Mouse (Mus musculus) kidney, adult 2 months (tissue): ENCODE data around the gene Gm10837.

Experiments
- CTCF ChIP-seq: fragments of 200-500 bp; conservative IDR thresholded peaks from 2 replicates; pipeline ENCODE4 v1.5.1; 2011; ENCODE audit warnings: low read depth, mild to moderate bottlenecking, control low read depth, low read length, moderate library complexity, mixed read lengths; ENCODE audit not compliant: insufficient read depth, insufficient read length
- POLR2A ChIP-seq: fragments of 200-500 bp; IDR thresholded peaks from one replicate; pipeline ENCODE4 v1.6.1; 2011; ENCODE audit warnings: low read depth, low read length, control low read depth

DNA sequence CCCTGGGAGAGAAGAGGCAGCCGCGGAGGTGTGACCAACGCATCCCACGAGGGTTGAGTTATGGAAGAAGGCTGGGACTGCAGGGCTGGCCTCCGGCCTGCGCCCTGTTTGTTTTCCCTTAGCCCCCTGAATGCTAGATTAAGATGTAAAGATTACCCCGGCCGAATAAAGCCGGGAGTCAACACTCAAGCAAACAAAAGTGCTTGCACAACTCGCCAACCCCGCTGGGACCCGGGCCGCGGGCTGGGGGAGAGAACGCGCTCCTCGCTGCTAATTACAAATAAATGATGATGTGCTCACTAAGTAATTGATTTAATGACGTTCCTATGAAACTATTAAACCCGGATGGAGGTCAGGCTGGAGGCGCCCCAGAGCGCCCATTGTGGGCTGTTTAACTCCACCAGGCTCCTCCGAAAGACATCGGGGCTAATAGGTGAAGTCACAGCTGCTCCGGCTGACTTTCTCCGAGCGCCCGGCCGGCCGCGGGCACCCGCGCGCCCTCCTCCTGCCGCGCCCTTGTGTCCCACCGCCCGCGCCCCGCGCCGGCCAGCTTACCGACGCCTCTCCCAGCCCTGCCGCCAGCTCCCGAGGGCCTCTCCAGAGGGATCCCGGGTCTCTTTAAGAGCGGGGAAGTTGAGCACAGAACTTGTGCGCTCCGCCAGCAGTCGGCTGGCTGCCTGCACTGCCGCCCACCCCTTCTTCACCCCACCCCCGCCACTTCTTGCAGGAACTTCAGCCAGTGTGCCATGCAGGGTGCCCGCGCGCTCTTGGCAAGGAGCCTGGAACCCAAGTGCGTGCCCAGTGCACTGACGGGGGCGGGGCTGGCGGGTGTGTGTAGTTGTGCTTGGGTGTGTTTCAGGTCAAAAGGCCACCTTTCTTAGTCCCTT is 39.6 kb upstream of the Gm10837 start, which contains the start of gene Gm5089:
- no peak for TF ChIP-seq POLR2A
- no peak for TF ChIP-seq CTCF
